Mouse (Mus musculus) c-Kit-positive CD71-positive TER-119-negative erythroid progenitor cells, embryonic 14.5 days (primary cell): ENCODE measurements around the gene Gm21820.
"Not testable (repeated sequence)": the region's sequence is repeated elsewhere in the genome, so short reads cannot be mapped to it uniquely, and the experiment has no call there.

ENCODE experiments used
- DNase-seq: peaks from one replicate; pipeline ENCODE4 v3.0.0-alpha.2; 2013; ENCODE audit warnings: low read depth

Gm21820 gene

DNA sequence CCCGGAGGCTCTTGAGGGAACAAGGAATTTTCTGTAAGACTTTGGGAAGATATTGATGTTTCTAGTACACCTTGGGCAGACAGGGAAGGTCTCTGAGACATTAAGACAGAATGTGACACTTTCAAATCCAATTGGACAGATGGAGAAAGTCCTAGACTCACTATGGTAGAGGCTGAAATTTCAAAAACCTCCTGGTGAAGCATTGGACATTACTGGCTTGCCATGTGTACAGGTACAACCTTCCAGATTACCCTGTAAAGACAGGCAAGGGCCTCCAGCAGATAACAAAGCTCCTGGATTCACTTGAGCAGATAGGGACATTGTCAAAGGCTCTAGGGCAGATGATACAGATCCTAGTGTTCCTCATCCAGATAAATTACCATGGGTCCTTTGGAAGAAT is at the start of gene Gm21820:
TSS of gene Gm21820 (minus strand) at position 101 of the 400 bp plus-strand sequence.
- DNase-seq: not testable (repeated sequence)
